Mouse (Mus musculus): ENCODE measurements around the gene Shc2. TPM values are rescaled to one million over a fixed set of nuclear protein-coding genes. Genes with fewer than 3 reads are reported as not detected.
A peak's percentile ranks its signal among the peaks of the same experiment; 100 is the strongest.

The Shc2 gene
- total and polyA plus RNA-seq, 2 experiments from 2014 or later: 16.9 to 54.7 TPM

GRCm38 (mm10) chr10:79666493-79666892 lies 28.8 kb upstream of the Shc2 start:
- Histone ChIP-seq H3K27ac (ENCODE audit: low read depth, low read length) (no peak overlapping the region), H3K4me3 (ENCODE audit: low read depth, low read length) (no peak overlapping the region), H3K27me3 (ENCODE audit: insufficient read depth, low read length) (no peaks in the 10 kb centered on the region), H3K9ac (no peak overlapping the region), H3K4me2 (ENCODE audit: low read depth) (no peak overlapping the region), H3K36me3 (ENCODE audit: insufficient read depth) (no peaks in the 10 kb centered on the region), H3K9me3 (ENCODE audit: low read length) (no peaks in the 10 kb centered on the region), H3K4me1 (ENCODE audit: insufficient read depth) (peaks cover 18% of the 10 kb centered on the region)
- no peak for DNase-seq
- WGBS: 74% methylated on average over 9 of the region's 9 CpGs
- no peak for TF ChIP-seq CTCF (IDR thresholded peaks at IDR 0.05; ENCODE audit: low read depth)
- ATAC-seq: no peak

GRCm38 (mm10) chr10:79665051-79665450 lies 27.3 kb upstream of the Shc2 start:
- no peak for DNase-seq
- no peak overlapping the region for H3K9ac ChIP-seq
- no peak overlapping the region for H3K4me3 ChIP-seq (ENCODE audit: low read depth, low read length)
- H3K27ac ChIP-seq (ENCODE audit: low read depth, low read length): no peak overlapping the region
- no peaks in the 10 kb centered on the region for H3K9me3 ChIP-seq (ENCODE audit: low read length)
- no peak for ATAC-seq
- H3K4me1 ChIP-seq (ENCODE audit: insufficient read depth): peaks cover 7% of the 10 kb centered on the region; the same call in 1 of the 2 replicates
- H3K36me3 ChIP-seq (ENCODE audit: insufficient read depth): no peaks in the 10 kb centered on the region
- no peak for TF ChIP-seq CTCF (IDR thresholded peaks at IDR 0.05; ENCODE audit: low read depth)
- H3K4me2 ChIP-seq (ENCODE audit: low read depth): no peak overlapping the region
- 82% methylated on average over 8 of the region's 8 CpGs for WGBS
- no peaks in the 10 kb centered on the region for H3K27me3 ChIP-seq (ENCODE audit: insufficient read depth, low read length)

GRCm38 (mm10) chr10:79664131-79664665 lies 26.5 kb upstream of the Shc2 start, which contains the start of gene Madcam1:
Madcam1 (plus strand) TSS chr10:79664559.
- Histone ChIP-seq H3K4me3 (ENCODE audit: low read depth, low read length) (no peak within 1 kb of the TSS), H3K4me1 (ENCODE audit: insufficient read depth) (peaks cover 7% of the 10 kb centered on the region; the same call in 1 of the 2 replicates), H3K9ac (no peak within 1 kb of the TSS), H3K9me3 (ENCODE audit: low read length) (no peaks in the 10 kb centered on the region), H3K27ac (ENCODE audit: low read depth, low read length) (no peak within 1 kb of the TSS), H3K4me2 (ENCODE audit: low read depth) (no peak within 1 kb of the TSS), H3K27me3 (ENCODE audit: insufficient read depth, low read length) (no peaks in the 10 kb centered on the region), H3K36me3 (ENCODE audit: insufficient read depth) (no peaks in the 10 kb centered on the region)
- peak; percentile 89 for TF ChIP-seq CTCF (IDR thresholded peaks at IDR 0.05; ENCODE audit: low read depth)
- ATAC-seq: no peak
- DNase-seq: peak; percentile 64
- 10% methylated on average over 13 of the region's 13 CpGs for WGBS

GRCm38 (mm10) chr10:79661861-79662260 lies 24.1 kb upstream of the Shc2 start:
- no peak overlapping the region for H3K4me3 ChIP-seq (ENCODE audit: low read depth, low read length)
- no peaks in the 10 kb centered on the region for H3K4me1 ChIP-seq (ENCODE audit: insufficient read depth)
- WGBS: 33% methylated on average over 3 of the region's 3 CpGs
- no peaks in the 10 kb centered on the region for H3K27me3 ChIP-seq (ENCODE audit: insufficient read depth, low read length)
- DNase-seq: no peak
- no peak overlapping the region for H3K27ac ChIP-seq (ENCODE audit: low read depth, low read length)
- H3K36me3 ChIP-seq (ENCODE audit: insufficient read depth): no peaks in the 10 kb centered on the region
- H3K9ac ChIP-seq: no peak overlapping the region
- no peak for TF ChIP-seq CTCF (IDR thresholded peaks at IDR 0.05; ENCODE audit: low read depth)
- H3K9me3 ChIP-seq (ENCODE audit: low read length): no peaks in the 10 kb centered on the region
- no peak for ATAC-seq
- no peak overlapping the region for H3K4me2 ChIP-seq (ENCODE audit: low read depth)

GRCm38 (mm10) chr10:79660298-79660697 lies 22.6 kb upstream of the Shc2 start:
- 84% methylated on average over 2 of the region's 2 CpGs for WGBS
- DNase-seq (no peak), ATAC-seq (no peak)
- no peak overlapping the region for H3K9ac ChIP-seq
- no peak overlapping the region for H3K4me2 ChIP-seq (ENCODE audit: low read depth)
- no peaks in the 10 kb centered on the region for H3K36me3 ChIP-seq (ENCODE audit: insufficient read depth)
- no peaks in the 10 kb centered on the region for H3K9me3 ChIP-seq (ENCODE audit: low read length)
- peaks cover 9% of the 10 kb centered on the region for H3K4me1 ChIP-seq (ENCODE audit: insufficient read depth)
- peak; percentile 65 for TF ChIP-seq CTCF (IDR thresholded peaks at IDR 0.05; ENCODE audit: low read depth)
- H3K27me3 ChIP-seq (ENCODE audit: insufficient read depth, low read length): no peaks in the 10 kb centered on the region
- H3K27ac ChIP-seq (ENCODE audit: low read depth, low read length): no peak overlapping the region
- no peak overlapping the region for H3K4me3 ChIP-seq (ENCODE audit: low read depth, low read length)

- Histone ChIP-seq H3K9ac (no peak overlapping the region), H3K27me3 (ENCODE audit: insufficient read depth, low read length) (no peaks in the 10 kb centered on the region), H3K4me2 (ENCODE audit: low read depth) (no peak overlapping the region), H3K9me3 (ENCODE audit: low read length) (no peaks in the 10 kb centered on the region), H3K4me3 (ENCODE audit: low read depth, low read length) (no peak overlapping the region), H3K36me3 (ENCODE audit: insufficient read depth) (no peaks in the 10 kb centered on the region), H3K4me1 (ENCODE audit: insufficient read depth) (peaks cover 19% of the 10 kb centered on the region), H3K27ac (ENCODE audit: low read depth, low read length) (no peak overlapping the region)
- 17% methylated on average over 4 of the region's 4 CpGs for WGBS
- DNase-seq: no peak
- TF ChIP-seq CTCF (IDR thresholded peaks at IDR 0.05; ENCODE audit: low read depth): no peak
- ATAC-seq: no peak
Measured at GRCm38 (mm10) chr10:79658829-79659228, 21.1 kb upstream of the Shc2 start.

- no peak overlapping the region for H3K9ac ChIP-seq
- peak overlapping the region; percentile 14; the same call in 1 of the 2 replicates for H3K4me2 ChIP-seq (ENCODE audit: low read depth)
- peak; percentile 95 for ATAC-seq
- no peak for TF ChIP-seq CTCF (IDR thresholded peaks at IDR 0.05; ENCODE audit: low read depth)
- no peaks in the 10 kb centered on the region for H3K36me3 ChIP-seq (ENCODE audit: insufficient read depth)
- peaks cover 19% of the 10 kb centered on the region for H3K4me1 ChIP-seq (ENCODE audit: insufficient read depth)
- DNase-seq: peak; percentile 88
- H3K27ac ChIP-seq (ENCODE audit: low read depth, low read length): peak overlapping the region; percentile 85
- no peaks in the 10 kb centered on the region for H3K9me3 ChIP-seq (ENCODE audit: low read length)
- no peak overlapping the region for H3K4me3 ChIP-seq (ENCODE audit: low read depth, low read length)
- 11% methylated on average over 1 of the region's 1 CpGs for WGBS
- H3K27me3 ChIP-seq (ENCODE audit: insufficient read depth, low read length): no peaks in the 10 kb centered on the region
Measured at GRCm38 (mm10) chr10:79654946-79655395, 17.3 kb upstream of the Shc2 start.

Measured in forebrain, postnatal 0 days (tissue).